Mouse (Mus musculus) forebrain, embryonic 11.5 days (tissue): ENCODE results near the gene Gjd3. TPM values are rescaled to one million over a fixed set of nuclear protein-coding genes. Genes with fewer than 3 reads are reported as not detected.

ENCODE experiments used
- ATAC-seq: fragments of 200-750 bp; cut with Nextera tagmentation; replicated peaks from 2 replicates; pipeline ENCODE4 v1.8.0; 2017; ENCODE audit warnings: moderate TSS enrichment; ENCODE audit not compliant: low FRiP score
- DNase-seq: peaks from one replicate; pipeline ENCODE4 v3.0.0-alpha.2; 2017; ENCODE audit warnings: low spot score
- H3K27ac ChIP-seq: fragments of 300-500 bp; sonication (generic); 2 replicates; pipeline ENCODE4 v1.5.1; 2014; ENCODE audit warnings: low read depth, low read length
- H3K27me3 ChIP-seq: fragments of 300-500 bp; sonication (generic); 2 replicates; pipeline ENCODE4 v1.6.1; 2014; ENCODE audit warnings: mild to moderate bottlenecking, low read length, mixed read lengths; ENCODE audit not compliant: control insufficient read depth, insufficient read depth
- H3K36me3 ChIP-seq: fragments of 300-500 bp; sonication (generic); 2 replicates; pipeline ENCODE4 v1.6.1; 2014; ENCODE audit warnings: mild to moderate bottlenecking, low read length, moderate library complexity, mixed read lengths; ENCODE audit not compliant: control insufficient read depth, insufficient read depth
- H3K4me1 ChIP-seq: fragments of 300-500 bp; sonication (generic); replicated peaks from 2 replicates; pipeline ENCODE4 v1.6.1; 2014; ENCODE audit warnings: low read length, mixed read lengths; ENCODE audit not compliant: control insufficient read depth, insufficient read depth
- H3K4me2 ChIP-seq: fragments of 300-500 bp; sonication (generic); 2 replicates; pipeline ENCODE4 v1.6.1; 2014; ENCODE audit warnings: low read depth, mild to moderate bottlenecking, low read length, moderate library complexity, mixed read lengths; ENCODE audit not compliant: severe bottlenecking
- H3K4me3 ChIP-seq: fragments of 300-500 bp; sonication (generic); 2 replicates; pipeline ENCODE4 v1.5.1; 2014; ENCODE audit warnings: low read depth, low read length
- H3K9ac ChIP-seq: fragments of 300-500 bp; sonication (generic); 2 replicates; pipeline ENCODE4 v1.6.1; 2014; ENCODE audit warnings: low read length
- H3K9me3 ChIP-seq: fragments of 300-500 bp; sonication (generic); 2 replicates; pipeline ENCODE4 v1.6.1; 2016; ENCODE audit warnings: low read length, mixed read lengths; ENCODE audit not compliant: control insufficient read depth
- WGBS: fragments of 180-500 bp; shearing (Covaris S2); extraction: QIAGEN DNeasy Blood & Tissue Kit; methylation state at CpG from one replicate; pipeline ENCODE4 v1.1.7; 2014; 5-methylcytosine and 5-hydroxymethylcytosine counted together
- polyA plus RNA-seq: library from polyadenylated mRNA; unstranded; fragments of >200 nt; fragmentation: Nextera tagmentation; extraction: Ambion mirVana; gene quantifications from 2 replicates; pipeline ENCODE4 v1.2.1, GENCODE M21; 2014

Gene Gjd3
- polyA plus RNA-seq, 1 experiment from 2014 or later, result 0.23 TPM

- H3K4me2 ChIP-seq, result no peak overlapping the region
- H3K27me3 ChIP-seq, result no peaks in the 10 kb centered on the region
- DNase-seq, result no peak
- no peaks in the 10 kb centered on the region; the same call in 1 of the 2 replicates for H3K36me3 ChIP-seq
- H3K9me3 ChIP-seq, result no peaks in the 10 kb centered on the region
- H3K9ac ChIP-seq, result no peak overlapping the region
- peaks cover 20% of the 10 kb centered on the region for H3K4me1 ChIP-seq
- ATAC-seq, result no peak
- WGBS, result 82% methylated on average over 6 of the region's 6 CpGs
- no peak overlapping the region for H3K27ac ChIP-seq
- no peak overlapping the region for H3K4me3 ChIP-seq
Observed at GRCm38 (mm10) chr11:98974213-98974612, 8.6 kb downstream of the Gjd3 start.

- no peak overlapping the region for H3K4me3 ChIP-seq
- peaks cover 25% of the 10 kb centered on the region for H3K4me1 ChIP-seq
- no peaks in the 10 kb centered on the region for H3K9me3 ChIP-seq
- no peaks in the 10 kb centered on the region; the same call in 1 of the 2 replicates for H3K36me3 ChIP-seq
- DNase-seq (peak; percentile 53), ATAC-seq (no peak)
- H3K27ac ChIP-seq, result no peak overlapping the region
- no peak overlapping the region for H3K4me2 ChIP-seq
- H3K27me3 ChIP-seq, result no peaks in the 10 kb centered on the region
- WGBS, result 94% methylated on average over 14 of the region's 14 CpGs
- H3K9ac ChIP-seq, result no peak overlapping the region
Observed at GRCm38 (mm10) chr11:98973584-98973983, 9.2 kb downstream of the Gjd3 start.

GRCm38 (mm10) chr11:98972801-98973360 is 9.9 kb downstream of the Gjd3 start:
- H3K4me3 ChIP-seq, result no peak overlapping the region
- no peaks in the 10 kb centered on the region for H3K27me3 ChIP-seq
- no peaks in the 10 kb centered on the region for H3K9me3 ChIP-seq
- ATAC-seq (no peak), DNase-seq (no peak)
- H3K36me3 ChIP-seq, result no peaks in the 10 kb centered on the region; the same call in 1 of the 2 replicates
- H3K4me2 ChIP-seq, result no peak overlapping the region
- H3K27ac ChIP-seq, result no peak overlapping the region
- no peak overlapping the region for H3K9ac ChIP-seq
- WGBS, result 92% methylated on average over 9 of the region's 9 CpGs
- H3K4me1 ChIP-seq, result peaks cover 32% of the 10 kb centered on the region

GRCm38 (mm10) chr11:98972215-98972614 is 10.6 kb downstream of the Gjd3 start:
- Histone ChIP-seq H3K9ac (no peak overlapping the region), H3K9me3 (no peaks in the 10 kb centered on the region), H3K4me1 (peaks cover 38% of the 10 kb centered on the region), H3K4me2 (no peak overlapping the region), H3K27me3 (no peaks in the 10 kb centered on the region), H3K36me3 (no peaks in the 10 kb centered on the region; the same call in 1 of the 2 replicates), H3K27ac (no peak overlapping the region), H3K4me3 (no peak overlapping the region)
- WGBS, result 52% methylated on average over 9 of the region's 9 CpGs
- ATAC-seq, result peak; percentile 10; the same call in 1 of the 2 replicates
- DNase-seq, result peak; percentile 90

- H3K27ac ChIP-seq, result 0 out of 2 replicates have a peak overlapping the region, but pooled peaks have one; percentile 31
- DNase-seq (peak; percentile 58), ATAC-seq (no peak)
- no peak overlapping the region for H3K4me3 ChIP-seq
- no peaks in the 10 kb centered on the region; the same call in 1 of the 2 replicates for H3K36me3 ChIP-seq
- peaks cover 44% of the 10 kb centered on the region for H3K4me1 ChIP-seq
- H3K27me3 ChIP-seq, result no peaks in the 10 kb centered on the region
- WGBS, result 82% methylated on average over 23 of the region's 23 CpGs
- no peaks in the 10 kb centered on the region for H3K9me3 ChIP-seq
- H3K9ac ChIP-seq, result peak overlapping the region; percentile 7; the same call in 1 of the 2 replicates
- no peak overlapping the region for H3K4me2 ChIP-seq
Observed at GRCm38 (mm10) chr11:98971316-98972031, 11.3 kb downstream of the Gjd3 start.

- Histone ChIP-seq H3K36me3 (no peaks in the 10 kb centered on the region; the same call in 1 of the 2 replicates), H3K4me3 (no peak overlapping the region), H3K4me1 (peaks cover 55% of the 10 kb centered on the region), H3K9ac (peak overlapping the region; percentile 50), H3K27me3 (no peaks in the 10 kb centered on the region), H3K27ac (peak overlapping the region; percentile 86), H3K9me3 (no peaks in the 10 kb centered on the region), H3K4me2 (peak overlapping the region; percentile 43; the same call in 1 of the 2 replicates)
- 71% methylated on average over 29 of the region's 29 CpGs for WGBS
- no peak for ATAC-seq
- DNase-seq, result peak; percentile 60
Observed at GRCm38 (mm10) chr11:98970191-98970925, 12.5 kb downstream of the Gjd3 start.

GRCm38 (mm10) chr11:98969496-98969927 is 13.3 kb downstream of the Gjd3 start:
- H3K36me3 ChIP-seq, result no peaks in the 10 kb centered on the region; the same call in 1 of the 2 replicates
- no peaks in the 10 kb centered on the region for H3K27me3 ChIP-seq
- H3K9me3 ChIP-seq, result no peaks in the 10 kb centered on the region
- ATAC-seq (peak; percentile 28), DNase-seq (peak; percentile 74)
- H3K9ac ChIP-seq, result peak overlapping the region; percentile 50
- peaks cover 64% of the 10 kb centered on the region for H3K4me1 ChIP-seq
- peak overlapping the region; percentile 11; the same call in 1 of the 2 replicates for H3K4me3 ChIP-seq
- H3K4me2 ChIP-seq, result peak overlapping the region; percentile 43
- peak overlapping the region; percentile 86 for H3K27ac ChIP-seq
- WGBS, result 18% methylated on average over 13 of the region's 17 CpGs

- Histone ChIP-seq H3K4me2 (peak overlapping the region; percentile 43), H3K4me3 (peak overlapping the region; percentile 11; the same call in 1 of the 2 replicates), H3K36me3 (no peaks in the 10 kb centered on the region; the same call in 1 of the 2 replicates), H3K27ac (peak overlapping the region; percentile 86), H3K27me3 (no peaks in the 10 kb centered on the region), H3K4me1 (peaks cover 70% of the 10 kb centered on the region), H3K9ac (peak overlapping the region; percentile 20; the same call in 1 of the 2 replicates), H3K9me3 (no peaks in the 10 kb centered on the region)
- peak; percentile 80 for DNase-seq
- ATAC-seq, result peak; percentile 41
- 2% methylated on average over 20 of the region's 20 CpGs for WGBS
Observed at GRCm38 (mm10) chr11:98968716-98969495, 13.9 kb downstream of the Gjd3 start.
